Mouse (Mus musculus): Measurements from ENCODE around the gene Lyrm4. TPM values are rescaled to one million over a fixed set of nuclear protein-coding genes. Genes with fewer than 3 reads are reported as not detected.

Gene Lyrm4
- 22.7 and 24.8 TPM in 2 replicates for polyA plus RNA-seq (2014; fragmentation: Nextera tagmentation; extraction: Ambion mirVana)

- peak within 1 kb of the TSS; percentile 93 for H3K4me2 ChIP-seq (ENCODE audit: low read depth, low read length)
- no peaks in the 10 kb centered on the region for H3K27me3 ChIP-seq (replicated peaks; ENCODE audit: control insufficient read depth, insufficient read depth, low read length)
- WGBS: 0% methylated on average over 39 of the region's 75 CpGs
- H3K27ac ChIP-seq (replicated peaks; ENCODE audit: low read depth, low read length): peak within 1 kb of the TSS; percentile 96
- H3K9ac ChIP-seq (ENCODE audit: low read depth, low read length): peak within 1 kb of the TSS; percentile 74
- no peaks in the 10 kb centered on the region for H3K9me3 ChIP-seq (ENCODE audit: control insufficient read depth, low read length)
- ATAC-seq (ENCODE audit: low read depth): peak; percentile 99
- no peaks in the 10 kb centered on the region; the same call in 1 of the 2 replicates for H3K4me1 ChIP-seq (ENCODE audit: control insufficient read depth, insufficient read depth, low read length)
- no peaks in the 10 kb centered on the region for H3K36me3 ChIP-seq (ENCODE audit: control insufficient read depth, insufficient read depth, low read length)
- peak within 1 kb of the TSS; percentile 78 for H3K4me3 ChIP-seq (ENCODE audit: low read depth, low read length)
- peak; percentile 98 for DNase-seq (ENCODE audit: low spot score)
These were observed at the start of gene Lyrm4, which contains the start of gene Fars2 for GRCm38 (mm10) chr13:36117143-36118014. Gene Lyrm4 (minus strand): TSS chr13:36117526. Gene Fars2 (plus strand): TSS chr13:36117412.

GRCm38 (mm10) chr13:36163898-36164297 is 46.6 kb upstream of the Lyrm4 start:
- no peaks in the 10 kb centered on the region for H3K27me3 ChIP-seq (replicated peaks; ENCODE audit: control insufficient read depth, insufficient read depth, low read length)
- no peak overlapping the region for H3K4me2 ChIP-seq (ENCODE audit: low read depth, low read length)
- no peaks in the 10 kb centered on the region for H3K9me3 ChIP-seq (ENCODE audit: control insufficient read depth, low read length)
- H3K27ac ChIP-seq (replicated peaks; ENCODE audit: low read depth, low read length): no peak overlapping the region
- H3K4me3 ChIP-seq (ENCODE audit: low read depth, low read length): no peak overlapping the region
- no peaks in the 10 kb centered on the region for H3K4me1 ChIP-seq (ENCODE audit: control insufficient read depth, insufficient read depth, low read length)
- DNase-seq (ENCODE audit: low spot score) (no peak), ATAC-seq (ENCODE audit: low read depth) (no peak)
- no peak overlapping the region for H3K9ac ChIP-seq (ENCODE audit: low read depth, low read length)
- 75% methylated on average over 1 of the region's 1 CpGs for whole genome bisulfite sequencing
- H3K36me3 ChIP-seq (ENCODE audit: control insufficient read depth, insufficient read depth, low read length): no peaks in the 10 kb centered on the region

GRCm38 (mm10) chr13:36163411-36163810 is 46.1 kb upstream of the Lyrm4 start:
- WGBS: 93% methylated on average over 5 of the region's 5 CpGs
- Histone ChIP-seq H3K27ac (replicated peaks; ENCODE audit: low read depth, low read length) (no peak overlapping the region), H3K9ac (ENCODE audit: low read depth, low read length) (no peak overlapping the region), H3K36me3 (ENCODE audit: control insufficient read depth, insufficient read depth, low read length) (no peaks in the 10 kb centered on the region), H3K4me1 (ENCODE audit: control insufficient read depth, insufficient read depth, low read length) (no peaks in the 10 kb centered on the region), H3K4me3 (ENCODE audit: low read depth, low read length) (no peak overlapping the region), H3K9me3 (ENCODE audit: control insufficient read depth, low read length) (no peaks in the 10 kb centered on the region), H3K27me3 (replicated peaks; ENCODE audit: control insufficient read depth, insufficient read depth, low read length) (no peaks in the 10 kb centered on the region), H3K4me2 (ENCODE audit: low read depth, low read length) (no peak overlapping the region)
- ATAC-seq (ENCODE audit: low read depth) (no peak), DNase-seq (ENCODE audit: low spot score) (no peak)

- 0 out of 2 replicates have a peak, but pooled peaks cover 4% of the 10 kb centered on the region for H3K4me1 ChIP-seq (ENCODE audit: control insufficient read depth, insufficient read depth, low read length)
- H3K9me3 ChIP-seq (ENCODE audit: control insufficient read depth, low read length): 0 out of 2 replicates have a peak, but pooled peaks cover 4% of the 10 kb centered on the region
- H3K4me2 ChIP-seq (ENCODE audit: low read depth, low read length): no peak overlapping the region
- H3K4me3 ChIP-seq (ENCODE audit: low read depth, low read length): no peak overlapping the region
- H3K9ac ChIP-seq (ENCODE audit: low read depth, low read length): no peak overlapping the region
- 87% methylated on average over 7 of the region's 7 CpGs for WGBS
- H3K27me3 ChIP-seq (replicated peaks; ENCODE audit: control insufficient read depth, insufficient read depth, low read length): no peaks in the 10 kb centered on the region
- H3K27ac ChIP-seq (replicated peaks; ENCODE audit: low read depth, low read length): no peak overlapping the region
- H3K36me3 ChIP-seq (ENCODE audit: control insufficient read depth, insufficient read depth, low read length): no peaks in the 10 kb centered on the region
- DNase-seq (ENCODE audit: low spot score) (no peak), ATAC-seq (ENCODE audit: low read depth) (no peak)
These were observed 39.1 kb upstream of the Lyrm4 start for GRCm38 (mm10) chr13:36156340-36156931.

- Histone ChIP-seq H3K4me2 (ENCODE audit: low read depth, low read length) (no peak overlapping the region), H3K9me3 (ENCODE audit: control insufficient read depth, low read length) (0 out of 2 replicates have a peak, but pooled peaks cover 4% of the 10 kb centered on the region), H3K9ac (ENCODE audit: low read depth, low read length) (no peak overlapping the region), H3K27me3 (replicated peaks; ENCODE audit: control insufficient read depth, insufficient read depth, low read length) (no peaks in the 10 kb centered on the region), H3K4me3 (ENCODE audit: low read depth, low read length) (no peak overlapping the region), H3K36me3 (ENCODE audit: control insufficient read depth, insufficient read depth, low read length) (no peaks in the 10 kb centered on the region), H3K27ac (replicated peaks; ENCODE audit: low read depth, low read length) (no peak overlapping the region), H3K4me1 (ENCODE audit: control insufficient read depth, insufficient read depth, low read length) (0 out of 2 replicates have a peak, but pooled peaks cover 4% of the 10 kb centered on the region)
- DNase-seq (ENCODE audit: low spot score) (peak; percentile 7), ATAC-seq (ENCODE audit: low read depth) (no peak)
- 67% methylated on average over 5 of the region's 5 CpGs for WGBS
These were observed 35.6 kb upstream of the Lyrm4 start for GRCm38 (mm10) chr13:36152728-36153498.

GRCm38 (mm10) chr13:36150272-36150671 is 32.9 kb upstream of the Lyrm4 start:
- Histone ChIP-seq H3K4me2 (ENCODE audit: low read depth, low read length) (no peak overlapping the region), H3K4me3 (ENCODE audit: low read depth, low read length) (no peak overlapping the region), H3K27ac (replicated peaks; ENCODE audit: low read depth, low read length) (no peak overlapping the region), H3K9ac (ENCODE audit: low read depth, low read length) (no peak overlapping the region), H3K27me3 (replicated peaks; ENCODE audit: control insufficient read depth, insufficient read depth, low read length) (no peaks in the 10 kb centered on the region), H3K9me3 (ENCODE audit: control insufficient read depth, low read length) (no peaks in the 10 kb centered on the region), H3K4me1 (ENCODE audit: control insufficient read depth, insufficient read depth, low read length) (0 out of 2 replicates have a peak, but pooled peaks cover 4% of the 10 kb centered on the region), H3K36me3 (ENCODE audit: control insufficient read depth, insufficient read depth, low read length) (no peaks in the 10 kb centered on the region)
- 51% methylated on average over 5 of the region's 5 CpGs for WGBS
- ATAC-seq (ENCODE audit: low read depth): no peak
- DNase-seq (ENCODE audit: low spot score): no peak

GRCm38 (mm10) chr13:36149175-36149939 is 32.0 kb upstream of the Lyrm4 start:
- Histone ChIP-seq H3K4me3 (ENCODE audit: low read depth, low read length) (no peak overlapping the region), H3K36me3 (ENCODE audit: control insufficient read depth, insufficient read depth, low read length) (no peaks in the 10 kb centered on the region), H3K4me2 (ENCODE audit: low read depth, low read length) (no peak overlapping the region), H3K4me1 (ENCODE audit: control insufficient read depth, insufficient read depth, low read length) (0 out of 2 replicates have a peak, but pooled peaks cover 4% of the 10 kb centered on the region), H3K9me3 (ENCODE audit: control insufficient read depth, low read length) (no peaks in the 10 kb centered on the region), H3K9ac (ENCODE audit: low read depth, low read length) (no peak overlapping the region), H3K27ac (replicated peaks; ENCODE audit: low read depth, low read length) (no peak overlapping the region), H3K27me3 (replicated peaks; ENCODE audit: control insufficient read depth, insufficient read depth, low read length) (no peaks in the 10 kb centered on the region)
- DNase-seq (ENCODE audit: low spot score) (no peak), ATAC-seq (ENCODE audit: low read depth) (no peak)
- 57% methylated on average over 6 of the region's 6 CpGs for WGBS

- Histone ChIP-seq H3K4me2 (ENCODE audit: low read depth, low read length) (no peak overlapping the region), H3K9me3 (ENCODE audit: control insufficient read depth, low read length) (no peaks in the 10 kb centered on the region), H3K9ac (ENCODE audit: low read depth, low read length) (no peak overlapping the region), H3K27me3 (replicated peaks; ENCODE audit: control insufficient read depth, insufficient read depth, low read length) (no peaks in the 10 kb centered on the region), H3K27ac (replicated peaks; ENCODE audit: low read depth, low read length) (no peak overlapping the region), H3K4me1 (ENCODE audit: control insufficient read depth, insufficient read depth, low read length) (no peaks in the 10 kb centered on the region), H3K4me3 (ENCODE audit: low read depth, low read length) (no peak overlapping the region), H3K36me3 (ENCODE audit: control insufficient read depth, insufficient read depth, low read length) (no peaks in the 10 kb centered on the region)
- no peak for ATAC-seq (ENCODE audit: low read depth)
- DNase-seq (ENCODE audit: low spot score): no peak
- 74% methylated on average over 1 of the region's 1 CpGs for WGBS
These were observed 28.3 kb upstream of the Lyrm4 start for GRCm38 (mm10) chr13:36145601-36146000.

Measured in embryonic facial prominence, embryonic 14.5 days (tissue).